Mouse (Mus musculus): ENCODE measurements around the gene Hspa8. TPM values are rescaled to one million over a fixed set of nuclear protein-coding genes. Genes with fewer than 3 reads are reported as not detected.
"Not testable (repeated sequence)": the region's sequence is repeated elsewhere in the genome, so short reads cannot be mapped to it uniquely, and the experiment has no call there.

Hspa8 gene
- polyA plus RNA-seq, 1 experiment from 2014 or later = 3,704 TPM

DNA sequence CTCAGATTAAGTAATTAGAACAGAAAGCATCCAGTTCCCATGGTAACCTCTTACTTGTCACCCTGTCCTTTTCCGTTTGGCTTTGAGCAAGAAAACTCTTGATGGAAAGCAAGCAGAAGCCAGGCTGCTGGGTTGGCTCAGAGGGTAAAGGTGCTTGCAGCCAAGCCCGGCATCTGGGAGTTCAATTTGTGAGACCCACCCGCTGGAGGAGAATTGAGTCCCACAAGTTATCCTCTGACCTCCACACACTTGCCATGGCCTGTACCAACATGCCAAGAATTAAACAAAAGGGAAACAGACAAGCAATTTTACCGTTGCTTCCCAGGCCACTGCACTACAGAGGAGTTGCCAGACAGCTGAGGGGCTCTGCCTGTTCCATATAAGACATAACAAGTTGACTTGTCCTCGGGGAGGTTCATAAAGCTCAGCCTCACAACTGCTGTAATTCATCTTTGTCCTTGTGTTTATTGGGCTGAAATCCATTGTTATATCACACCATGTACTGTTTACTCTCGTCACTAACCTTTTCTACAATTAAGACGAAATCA, 34.7 kb upstream of the Hspa8 start:
- Histone ChIP-seq H3K4me2 (no peak overlapping the region), H3K36me3 (ENCODE audit: control insufficient read depth, insufficient read depth, low read length) (no peaks in the 10 kb centered on the region), H3K27ac (ENCODE audit: low read depth, low read length) (no peak overlapping the region), H3K4me3 (ENCODE audit: low read depth, low read length) (no peak overlapping the region), H3K4me1 (ENCODE audit: control insufficient read depth, insufficient read depth, low read length) (no peaks in the 10 kb centered on the region), H3K27me3 (ENCODE audit: control insufficient read depth, insufficient read depth, low read length) (no peaks in the 10 kb centered on the region), H3K9ac (ENCODE audit: low read length) (no peak overlapping the region), H3K9me3 (ENCODE audit: control insufficient read depth, low read length) (no peaks in the 10 kb centered on the region)
- 69% methylated on average over 7 of the region's 7 CpGs for WGBS
- DNase-seq (ENCODE audit: low spot score, missing footprints) (peak; percentile 17), ATAC-seq (ENCODE audit: low FRiP score) (no peak)

DNA sequence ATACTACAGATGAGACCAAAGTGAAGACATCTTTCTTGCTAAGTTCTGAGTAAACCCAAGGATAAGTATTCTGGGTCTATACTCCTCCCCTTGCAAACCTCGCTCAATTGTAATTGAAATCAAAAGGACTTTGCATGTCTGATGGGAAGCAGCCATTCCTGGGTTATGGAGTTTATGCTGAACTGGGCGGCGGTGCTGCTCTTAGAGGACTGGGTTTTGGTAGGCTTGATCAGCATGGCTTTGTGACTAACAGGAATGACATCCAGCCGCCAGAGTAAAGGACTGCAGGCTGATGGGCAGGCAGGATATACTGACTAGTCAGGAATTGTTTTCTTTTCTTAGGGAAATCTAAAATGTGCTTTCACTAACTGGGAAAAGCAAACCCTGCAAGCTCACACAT, 32.8 kb upstream of the Hspa8 start:
- Histone ChIP-seq H3K36me3 (ENCODE audit: control insufficient read depth, insufficient read depth, low read length) (no peaks in the 10 kb centered on the region), H3K9ac (ENCODE audit: low read length) (no peak overlapping the region), H3K4me2 (no peak overlapping the region), H3K4me1 (ENCODE audit: control insufficient read depth, insufficient read depth, low read length) (no peaks in the 10 kb centered on the region; the same call in 1 of the 2 replicates), H3K27me3 (ENCODE audit: control insufficient read depth, insufficient read depth, low read length) (no peaks in the 10 kb centered on the region), H3K27ac (ENCODE audit: low read depth, low read length) (no peak overlapping the region), H3K4me3 (ENCODE audit: low read depth, low read length) (no peak overlapping the region), H3K9me3 (ENCODE audit: control insufficient read depth, low read length) (no peaks in the 10 kb centered on the region)
- DNase-seq (ENCODE audit: low spot score, missing footprints) = peak; percentile 62
- ATAC-seq (ENCODE audit: low FRiP score) = no peak
- WGBS = 76% methylated on average over 4 of the region's 4 CpGs

DNA sequence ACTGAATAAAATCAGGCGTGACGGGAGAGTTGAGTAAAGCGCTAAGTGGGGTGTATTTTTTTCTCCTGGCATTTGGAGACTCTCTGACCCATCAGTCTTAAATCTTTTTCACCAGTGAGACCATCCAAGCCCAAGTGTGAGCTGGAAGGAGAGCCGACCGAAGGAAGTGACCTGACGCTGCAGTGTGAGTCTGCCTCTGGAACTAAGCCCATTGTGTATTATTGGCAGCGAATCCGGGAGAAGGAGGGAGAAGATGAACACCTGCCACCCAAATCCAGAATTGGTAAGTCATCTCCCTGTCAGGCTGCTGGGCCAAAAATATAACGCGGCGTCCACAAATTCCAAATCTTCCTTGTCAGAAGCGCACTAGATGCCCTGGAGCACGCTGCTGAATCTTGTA, 28.5 kb upstream of the Hspa8 start:
- H3K36me3 ChIP-seq (ENCODE audit: control insufficient read depth, insufficient read depth, low read length) = no peaks in the 10 kb centered on the region
- H3K4me3 ChIP-seq (ENCODE audit: low read depth, low read length) = no peak overlapping the region
- no peak overlapping the region for H3K4me2 ChIP-seq
- no peaks in the 10 kb centered on the region for H3K27me3 ChIP-seq (ENCODE audit: control insufficient read depth, insufficient read depth, low read length)
- H3K9ac ChIP-seq (ENCODE audit: low read length) = no peak overlapping the region
- no peak overlapping the region for H3K27ac ChIP-seq (ENCODE audit: low read depth, low read length)
- DNase-seq (ENCODE audit: low spot score, missing footprints) (peak; percentile 72), ATAC-seq (ENCODE audit: low FRiP score) (no peak)
- WGBS = 62% methylated on average over 13 of the region's 13 CpGs
- H3K4me1 ChIP-seq (ENCODE audit: control insufficient read depth, insufficient read depth, low read length) = no peaks in the 10 kb centered on the region; the same call in 1 of the 2 replicates
- H3K9me3 ChIP-seq (ENCODE audit: control insufficient read depth, low read length) = no peaks in the 10 kb centered on the region

DNA sequence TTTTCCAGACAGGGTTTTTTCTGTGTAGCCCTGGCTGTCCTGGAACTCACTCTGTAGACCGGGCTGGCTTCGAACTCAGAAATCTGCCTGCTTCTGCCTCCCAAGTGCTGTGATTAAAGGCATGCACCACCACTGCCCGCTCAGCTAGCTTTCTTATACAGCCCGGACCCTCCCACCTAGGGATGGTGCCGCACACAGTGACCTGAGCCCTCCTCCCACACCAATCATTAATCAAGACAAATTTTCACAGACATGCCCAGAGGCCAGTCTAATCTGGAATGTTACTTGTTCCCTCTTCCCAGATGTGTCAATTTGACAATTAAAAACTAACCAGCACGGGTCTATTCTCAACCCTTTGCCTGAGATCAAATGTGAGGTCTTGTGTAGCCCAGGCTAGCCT, 27.6 kb upstream of the Hspa8 start:
- not testable (repeated sequence) for H3K27me3 ChIP-seq (ENCODE audit: control insufficient read depth, insufficient read depth, low read length); ATAC-seq (ENCODE audit: low FRiP score); H3K4me1 ChIP-seq (ENCODE audit: control insufficient read depth, insufficient read depth, low read length); H3K36me3 ChIP-seq (ENCODE audit: control insufficient read depth, insufficient read depth, low read length); H3K27ac ChIP-seq (ENCODE audit: low read depth, low read length); H3K4me3 ChIP-seq (ENCODE audit: low read depth, low read length); H3K9ac ChIP-seq (ENCODE audit: low read length); H3K9me3 ChIP-seq (ENCODE audit: control insufficient read depth, low read length); DNase-seq (ENCODE audit: low spot score, missing footprints); H3K4me2 ChIP-seq
- 84% methylated on average over 6 of the region's 6 CpGs for WGBS

DNA sequence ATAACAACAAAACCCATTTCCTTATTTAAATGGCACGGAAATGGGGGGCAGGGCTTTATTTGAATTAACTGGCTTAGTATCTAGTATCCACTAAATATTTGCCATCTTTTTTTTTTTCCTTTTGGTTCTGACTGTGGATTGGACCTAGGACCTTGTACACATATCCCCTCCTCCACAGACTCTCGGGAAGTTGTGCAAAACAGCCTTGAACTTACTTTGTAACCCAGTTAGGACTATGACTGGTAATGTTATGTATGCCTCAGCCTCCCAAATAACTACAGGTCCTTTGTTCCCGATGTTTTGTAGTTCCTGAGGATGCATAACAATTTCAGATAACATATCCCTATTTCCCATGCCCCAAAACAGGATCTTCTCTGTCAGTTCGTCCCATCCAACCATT, 26.9 kb upstream of the Hspa8 start:
- Histone ChIP-seq H3K27me3 (ENCODE audit: control insufficient read depth, insufficient read depth, low read length) (no peaks in the 10 kb centered on the region), H3K9ac (ENCODE audit: low read length) (no peak overlapping the region), H3K27ac (ENCODE audit: low read depth, low read length) (no peak overlapping the region), H3K4me1 (ENCODE audit: control insufficient read depth, insufficient read depth, low read length) (no peaks in the 10 kb centered on the region; the same call in 1 of the 2 replicates), H3K36me3 (ENCODE audit: control insufficient read depth, insufficient read depth, low read length) (no peaks in the 10 kb centered on the region), H3K9me3 (ENCODE audit: control insufficient read depth, low read length) (no peaks in the 10 kb centered on the region), H3K4me2 (no peak overlapping the region), H3K4me3 (ENCODE audit: low read depth, low read length) (no peak overlapping the region)
- ATAC-seq (ENCODE audit: low FRiP score) (no peak), DNase-seq (ENCODE audit: low spot score, missing footprints) (peak; percentile 56)
- 91% methylated on average over 4 of the region's 4 CpGs for WGBS

DNA sequence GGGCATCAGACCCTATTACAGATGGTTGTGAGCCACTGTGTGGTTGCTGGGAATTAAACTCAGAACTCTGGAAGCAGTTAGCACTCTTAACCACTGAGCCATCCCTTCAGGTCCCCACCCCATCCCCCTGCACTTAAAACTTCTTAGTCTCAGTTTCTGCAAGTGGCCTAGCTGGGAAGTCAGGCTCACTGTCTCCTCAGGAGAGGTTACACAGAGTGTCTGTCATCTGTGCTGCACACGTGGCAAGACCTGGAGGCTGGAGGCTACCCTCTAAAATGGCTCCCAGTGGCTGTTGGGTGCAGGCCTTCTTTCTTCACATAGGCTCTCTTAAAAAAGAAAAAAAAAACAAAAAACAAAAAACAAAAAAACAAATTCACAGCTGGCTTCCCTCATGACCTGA, 24.7 kb upstream of the Hspa8 start:
- H3K9ac ChIP-seq (ENCODE audit: low read length) = no peak overlapping the region
- no peak for ATAC-seq (ENCODE audit: low FRiP score)
- 47% methylated on average over 1 of the region's 1 CpGs for WGBS

DNA sequence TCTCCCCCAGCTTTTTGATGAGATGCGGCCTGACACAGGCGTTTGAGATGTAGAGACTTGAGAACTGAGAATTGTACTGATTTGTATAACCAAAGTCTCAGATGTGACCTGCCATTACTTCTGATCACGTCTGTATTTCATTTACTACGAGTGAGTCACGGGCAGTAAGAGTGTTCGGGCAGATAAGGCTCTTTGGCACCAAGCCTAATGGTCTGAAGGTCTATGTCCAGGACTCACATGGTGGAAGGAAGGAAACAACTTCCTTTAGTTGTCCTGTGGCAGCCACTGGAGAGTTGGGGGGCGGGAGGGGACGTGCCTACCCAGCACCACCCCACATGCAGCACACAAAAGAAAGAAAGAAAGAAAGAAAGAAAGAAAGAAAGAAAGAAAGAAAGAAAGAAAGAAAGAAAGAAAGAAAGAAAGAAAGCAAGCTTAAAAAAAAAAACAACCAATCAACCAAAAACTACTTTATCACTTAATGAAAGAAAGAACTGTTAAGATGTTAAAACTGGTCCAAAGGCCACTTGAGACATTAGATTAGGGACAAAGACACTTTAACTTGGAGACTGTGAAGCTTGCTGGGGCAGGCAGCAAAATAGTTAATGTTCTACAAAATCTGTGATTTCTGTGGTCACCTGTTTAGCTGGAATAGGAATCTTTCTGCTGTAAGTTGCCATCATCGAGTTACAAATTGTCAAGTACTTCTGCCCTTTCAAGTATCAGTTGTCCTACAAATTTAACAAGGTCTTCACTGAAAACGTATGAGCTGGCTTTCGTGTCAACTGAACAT, 24.1 kb upstream of the Hspa8 start:
- WGBS = 83% methylated on average over 11 of the region's 11 CpGs
- H3K9me3 ChIP-seq (ENCODE audit: control insufficient read depth, low read length) = no peaks in the 10 kb centered on the region
- no peak for ATAC-seq (ENCODE audit: low FRiP score)
- H3K9ac ChIP-seq (ENCODE audit: low read length) = no peak overlapping the region
- H3K36me3 ChIP-seq (ENCODE audit: control insufficient read depth, insufficient read depth, low read length) = no peaks in the 10 kb centered on the region
- no peak overlapping the region for H3K27ac ChIP-seq (ENCODE audit: low read depth, low read length)
- H3K4me3 ChIP-seq (ENCODE audit: low read depth, low read length) = no peak overlapping the region
- no peaks in the 10 kb centered on the region for H3K27me3 ChIP-seq (ENCODE audit: control insufficient read depth, insufficient read depth, low read length)
- no peak overlapping the region for H3K4me2 ChIP-seq
- DNase-seq (ENCODE audit: low spot score, missing footprints) = peak; percentile 73
- H3K4me1 ChIP-seq (ENCODE audit: control insufficient read depth, insufficient read depth, low read length) = no peaks in the 10 kb centered on the region; the same call in 1 of the 2 replicates

More for the DNA sequence above, 24.7 kb upstream of the Hspa8 start:
- no peak overlapping the region for H3K4me3 ChIP-seq (ENCODE audit: low read depth, low read length)
- H3K9me3 ChIP-seq (ENCODE audit: control insufficient read depth, low read length) = no peaks in the 10 kb centered on the region
- no peaks in the 10 kb centered on the region for H3K27me3 ChIP-seq (ENCODE audit: control insufficient read depth, insufficient read depth, low read length)
- DNase-seq (ENCODE audit: low spot score, missing footprints) = peak; percentile 67
- no peaks in the 10 kb centered on the region for H3K36me3 ChIP-seq (ENCODE audit: control insufficient read depth, insufficient read depth, low read length)
- no peak overlapping the region for H3K27ac ChIP-seq (ENCODE audit: low read depth, low read length)
- H3K4me2 ChIP-seq = no peak overlapping the region
- H3K4me1 ChIP-seq (ENCODE audit: control insufficient read depth, insufficient read depth, low read length) = no peaks in the 10 kb centered on the region; the same call in 1 of the 2 replicates

DNA sequence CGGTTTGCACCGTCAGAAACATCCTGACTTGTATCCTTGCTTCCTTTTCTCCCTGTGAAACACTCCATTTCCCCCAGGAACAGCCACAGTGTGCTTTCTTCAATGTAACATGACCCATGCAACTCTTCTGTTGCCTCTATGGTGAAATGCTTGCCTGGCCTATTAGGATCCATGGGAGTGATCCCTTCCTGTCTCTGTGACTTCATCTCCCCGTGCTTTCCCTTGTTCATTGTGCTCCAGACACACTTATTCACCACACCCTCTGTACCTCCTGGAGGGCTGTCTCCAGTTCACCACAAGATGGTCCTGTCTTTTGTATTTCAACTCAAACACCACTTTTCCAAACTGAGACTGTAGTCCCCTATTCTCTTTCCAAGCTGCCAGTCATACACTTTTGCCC, 20.7 kb upstream of the Hspa8 start:
- Histone ChIP-seq H3K4me2 (no peak overlapping the region), H3K9me3 (ENCODE audit: control insufficient read depth, low read length) (no peaks in the 10 kb centered on the region), H3K4me1 (ENCODE audit: control insufficient read depth, insufficient read depth, low read length) (peaks cover 19% of the 10 kb centered on the region), H3K27me3 (ENCODE audit: control insufficient read depth, insufficient read depth, low read length) (no peaks in the 10 kb centered on the region), H3K4me3 (ENCODE audit: low read depth, low read length) (no peak overlapping the region), H3K27ac (ENCODE audit: low read depth, low read length) (no peak overlapping the region), H3K36me3 (ENCODE audit: control insufficient read depth, insufficient read depth, low read length) (no peaks in the 10 kb centered on the region), H3K9ac (ENCODE audit: low read length) (no peak overlapping the region)
- peak; percentile 37 for DNase-seq (ENCODE audit: low spot score, missing footprints)
- ATAC-seq (ENCODE audit: low FRiP score) = no peak
- whole genome bisulfite sequencing = 81% methylated on average over 3 of the region's 3 CpGs

DNA sequence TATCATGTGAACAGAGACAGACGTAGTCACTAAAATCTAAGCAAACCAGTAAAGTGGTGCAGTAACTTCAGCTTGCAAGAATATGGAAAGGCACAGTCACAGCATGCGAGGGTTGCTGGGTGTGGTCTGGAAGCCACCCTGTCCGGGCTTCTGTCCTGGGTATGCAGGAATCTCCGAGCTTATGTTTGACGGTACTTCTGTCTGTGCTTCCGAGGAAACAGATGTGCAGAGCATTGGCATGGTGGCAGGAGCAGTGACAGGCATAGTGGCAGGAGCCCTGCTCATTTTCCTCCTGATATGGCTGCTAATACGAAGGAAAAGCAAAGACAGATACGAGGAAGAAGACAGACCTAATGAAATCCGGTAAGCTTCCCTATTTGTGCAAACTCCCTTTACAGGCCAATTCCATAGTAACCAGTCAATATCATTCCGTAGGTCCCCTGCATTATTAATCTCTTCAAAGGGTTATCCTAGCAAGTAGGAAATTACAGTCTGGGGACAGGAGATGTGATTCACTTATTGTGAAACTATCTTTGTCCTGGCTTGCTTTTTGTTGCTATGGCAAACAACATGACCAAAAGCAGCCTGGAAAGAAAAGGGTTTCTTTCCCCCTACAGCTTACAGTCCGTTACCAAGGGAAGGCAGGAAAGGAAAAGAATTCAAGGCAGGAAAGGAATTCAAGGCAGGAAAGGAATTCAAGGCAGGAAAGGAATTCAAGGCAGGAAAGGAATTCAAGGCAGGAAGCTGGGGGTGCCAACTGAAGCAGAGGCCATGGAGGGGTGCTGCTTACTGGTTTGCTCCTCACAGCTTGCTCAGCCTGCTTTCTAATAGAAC, 19.7 kb upstream of the Hspa8 start:
- no peaks in the 10 kb centered on the region for H3K36me3 ChIP-seq (ENCODE audit: control insufficient read depth, insufficient read depth, low read length)
- H3K9me3 ChIP-seq (ENCODE audit: control insufficient read depth, low read length) = no peaks in the 10 kb centered on the region
- WGBS = 78% methylated on average over 11 of the region's 11 CpGs
- no peak overlapping the region for H3K4me3 ChIP-seq (ENCODE audit: low read depth, low read length)
- ATAC-seq (ENCODE audit: low FRiP score) = no peak
- peak; percentile 76 for DNase-seq (ENCODE audit: low spot score, missing footprints)
- peaks cover 27% of the 10 kb centered on the region for H3K4me1 ChIP-seq (ENCODE audit: control insufficient read depth, insufficient read depth, low read length)
- H3K9ac ChIP-seq (ENCODE audit: low read length) = no peak overlapping the region
- no peak overlapping the region for H3K27ac ChIP-seq (ENCODE audit: low read depth, low read length)
- no peaks in the 10 kb centered on the region for H3K27me3 ChIP-seq (ENCODE audit: control insufficient read depth, insufficient read depth, low read length)
- H3K4me2 ChIP-seq = no peak overlapping the region

Data from midbrain, embryonic 11.5 days (tissue).